Mouse (Mus musculus) retina, embryonic 14.5 days (tissue): ENCODE results near the gene Cdk19.
"Not testable (repeated sequence)": the region's sequence is repeated elsewhere in the genome, so short reads cannot be mapped to it uniquely, and the experiment has no call there.

Source experiments
- DNase-seq: peaks from one replicate; pipeline ENCODE4 v3.0.0-alpha.2; 2015; ENCODE audit warnings: low spot score

The Cdk19 gene

DNA sequence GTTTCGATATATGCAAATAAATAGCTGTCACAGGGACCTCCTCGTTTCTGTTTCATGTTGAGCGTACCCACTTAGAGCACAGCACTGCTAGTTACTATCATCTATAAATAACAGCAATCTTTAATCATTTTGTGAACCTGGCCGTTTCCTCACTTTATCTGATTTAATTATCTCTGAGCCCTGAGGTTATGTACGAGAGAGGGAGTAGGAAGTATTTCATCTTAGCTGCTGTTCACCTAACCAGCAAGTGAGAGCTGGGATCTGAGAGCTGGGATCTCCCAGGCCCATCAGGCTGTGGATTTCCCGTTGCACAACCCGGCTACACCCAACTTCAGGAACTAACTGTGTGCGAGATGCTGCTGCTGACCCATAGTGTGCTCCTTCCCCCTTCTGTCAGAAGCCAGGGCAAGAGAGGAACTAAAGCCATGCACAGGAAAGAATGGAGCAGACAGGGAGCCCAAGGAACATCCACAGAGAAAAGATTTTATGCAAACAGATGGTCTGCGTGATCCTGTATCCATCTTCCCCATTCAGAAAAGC is 186.3 kb downstream of the Cdk19 start:
- DNase-seq: no peak

DNA sequence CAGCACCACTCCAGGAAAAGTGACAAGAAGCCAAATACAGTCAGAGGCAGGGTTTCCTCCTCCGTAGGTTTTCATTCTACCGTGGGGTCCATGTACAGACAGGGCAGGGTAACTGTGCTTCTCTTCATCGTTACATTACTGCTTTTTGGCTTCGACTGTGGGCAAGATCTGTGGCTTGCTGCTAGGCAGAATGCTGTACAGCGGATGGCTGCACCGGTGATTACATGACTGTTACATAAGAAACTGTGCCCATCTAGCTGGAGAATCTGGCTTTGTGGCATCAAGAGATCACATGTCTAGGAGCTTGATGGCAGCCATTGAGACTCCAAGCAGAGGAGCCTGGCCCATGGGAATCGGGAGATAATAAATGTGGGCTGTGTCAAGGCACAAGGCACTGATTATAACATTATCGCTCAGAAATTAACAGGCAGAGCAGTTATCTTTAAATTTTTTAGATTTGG is 187.0 kb downstream of the Cdk19 start:
- no peak for DNase-seq

- no peak for DNase-seq
Measured at GRCm38 (mm10) chr10:40526986-40527385, 187.6 kb downstream of the Cdk19 start.

DNA sequence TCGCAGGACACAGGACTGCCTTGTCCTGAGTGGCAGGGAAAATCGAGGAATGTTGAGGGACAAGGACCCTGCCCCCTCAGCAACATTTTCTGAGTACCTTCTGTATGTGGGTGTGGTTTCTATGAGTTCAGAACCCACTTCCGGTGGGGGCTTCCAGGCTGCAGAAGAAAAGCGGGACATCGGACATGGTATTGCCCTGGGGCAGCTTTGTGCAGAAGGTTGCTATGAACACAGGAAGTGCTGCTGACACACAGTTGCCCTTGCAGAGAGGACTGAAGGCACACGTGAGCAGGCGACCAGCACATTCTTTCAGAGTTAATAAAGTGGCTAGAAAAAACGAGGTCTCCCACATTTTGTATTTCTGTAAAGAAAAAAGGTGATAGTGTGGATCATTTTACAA is 188.2 kb downstream of the Cdk19 start:
- DNase-seq: no peak

DNA sequence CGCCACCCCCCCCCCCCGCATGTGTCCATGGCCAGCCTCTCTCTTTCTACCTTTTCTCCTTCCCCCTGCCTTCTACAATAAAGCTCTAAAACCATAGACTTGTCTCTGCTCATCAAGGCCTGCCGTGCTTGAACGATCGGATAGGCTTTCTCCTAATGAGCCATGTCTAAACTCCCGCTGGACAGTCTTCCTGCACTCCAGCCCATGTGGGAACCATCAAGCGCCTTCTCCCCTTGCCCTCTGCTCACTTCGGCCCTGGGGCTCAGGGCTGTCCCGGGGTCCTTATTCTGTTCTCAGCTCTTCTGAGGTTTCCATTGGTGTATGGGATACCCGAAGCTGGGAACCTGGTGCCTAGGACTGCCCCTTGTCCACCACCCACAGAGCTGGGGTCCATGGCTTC is 189.3 kb downstream of the Cdk19 start:
- no peak for DNase-seq

GRCm38 (mm10) chr10:40529617-40530016 is 190.3 kb downstream of the Cdk19 start:
- DNase-seq: peak; percentile 47

GRCm38 (mm10) chr10:40530661-40531060 is 191.3 kb downstream of the Cdk19 start:
- no peak for DNase-seq

GRCm38 (mm10) chr10:40532586-40532985 is 193.2 kb downstream of the Cdk19 start:
- not testable (repeated sequence) for DNase-seq
